Mouse (Mus musculus) thymus, postnatal 36 days (tissue): ENCODE results near the gene Gstt1.
A peak's percentile ranks its signal among the peaks of the same experiment; 100 is the strongest.
"Not testable (repeated sequence)": the region's sequence is repeated elsewhere in the genome, so short reads cannot be mapped to it uniquely, and the experiment has no call there.

ENCODE experiments used
- DNase-seq, 2 experiments: peaks; one replicate each; pipeline ENCODE4 v3.0.0; 2022; ENCODE audit warnings: mixed read lengths in 2 of 2

Gene Gstt1

DNA sequence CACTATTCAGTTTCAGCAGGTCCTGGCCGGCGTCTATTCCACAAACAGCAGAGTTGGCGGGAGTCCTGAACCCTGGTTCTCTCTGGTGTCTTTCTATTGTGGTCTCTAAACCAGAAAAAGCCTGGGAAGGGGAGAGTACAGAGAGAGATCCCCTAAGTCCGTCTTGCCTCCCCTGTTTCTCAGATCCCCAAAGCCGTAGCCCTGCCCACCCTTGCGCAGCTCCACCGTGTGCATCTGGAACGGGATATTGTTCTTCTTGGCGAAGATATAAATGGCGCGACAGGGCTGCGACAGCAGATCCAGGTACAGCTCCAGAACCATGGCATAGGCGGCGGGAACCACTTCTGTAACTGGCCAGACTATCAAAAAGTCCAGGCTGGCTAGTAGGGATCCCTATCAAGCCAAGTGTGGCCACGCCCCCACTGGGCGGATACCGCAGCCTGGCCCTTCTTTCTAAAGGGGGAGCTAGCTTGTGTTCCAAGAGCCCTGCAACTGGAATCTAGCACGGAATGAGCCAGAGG lies at the start of gene Gstt1:
Gene Gstt1, minus strand, starts transcription at position 409 of the 521 bp plus-strand sequence.
- no peak for DNase-seq

DNA sequence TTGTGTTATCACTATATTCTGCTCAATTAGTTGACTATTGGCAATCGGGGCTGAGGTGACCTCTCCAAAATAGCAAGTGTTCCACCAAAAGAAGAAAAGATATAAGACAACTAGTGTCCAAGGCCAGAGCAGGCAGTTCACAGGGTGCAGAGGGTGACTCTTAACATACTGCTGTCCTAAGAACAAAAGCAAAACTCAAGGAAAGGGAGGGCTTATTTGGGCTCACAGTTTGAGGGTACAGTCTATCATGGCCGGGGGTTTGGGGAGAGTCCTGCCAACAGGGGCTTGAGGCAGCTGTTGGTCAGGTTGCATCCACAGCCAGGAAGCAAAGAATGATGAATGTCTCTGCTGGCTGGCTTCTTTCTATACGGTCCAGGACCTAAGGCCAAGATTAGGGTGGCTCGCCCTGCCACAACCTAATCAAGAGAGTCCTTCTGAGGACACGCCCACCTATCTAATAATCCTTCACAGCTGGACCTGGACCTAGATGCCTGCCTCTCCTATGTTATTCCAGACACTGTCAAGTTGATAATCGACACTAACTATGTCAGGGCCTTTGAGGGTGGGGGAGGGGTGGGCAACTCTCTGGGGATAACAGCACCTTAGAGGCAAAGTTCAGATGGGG lies 47.0 kb upstream of the Gstt1 start:
- no peak for DNase-seq

DNA sequence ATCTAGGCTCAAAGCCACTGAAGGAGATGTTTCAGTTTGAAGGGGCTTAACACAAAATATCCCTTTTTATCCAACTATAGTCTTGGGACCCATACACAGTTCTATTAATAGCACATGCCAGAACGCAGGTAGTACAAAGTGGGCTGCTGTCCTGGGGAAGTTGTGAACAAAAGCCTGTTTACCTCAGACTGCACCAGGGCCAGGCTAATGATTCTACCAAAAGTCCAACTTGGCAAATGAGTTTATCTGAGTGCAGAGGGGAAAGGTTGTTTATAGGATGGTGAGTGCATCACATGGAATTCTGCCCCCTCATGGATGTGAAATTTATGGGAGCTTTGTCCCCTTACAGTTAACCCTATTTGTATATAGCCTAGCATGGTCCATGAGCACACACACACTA lies 46.4 kb upstream of the Gstt1 start:
- no peak for DNase-seq

DNA sequence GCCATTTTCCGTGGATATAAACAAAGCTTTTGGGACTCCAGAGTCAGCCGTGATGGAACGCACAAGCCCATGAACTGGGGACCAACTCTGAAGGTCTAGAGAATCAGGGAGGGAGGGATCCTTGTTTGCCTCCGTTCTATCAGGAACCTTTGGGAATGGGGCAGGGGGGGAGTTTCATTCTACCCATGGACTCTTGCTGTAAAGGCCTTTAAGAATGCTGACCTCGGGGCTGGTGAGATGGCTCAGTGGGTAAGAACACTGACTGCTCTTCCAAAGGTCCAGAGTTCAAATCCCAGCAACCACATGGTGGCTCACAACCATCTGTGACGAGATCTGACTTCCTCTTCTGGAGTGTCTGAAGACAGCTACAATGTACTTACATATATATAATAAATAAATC lies 45.5 kb upstream of the Gstt1 start:
- not testable (repeated sequence) for DNase-seq

DNA sequence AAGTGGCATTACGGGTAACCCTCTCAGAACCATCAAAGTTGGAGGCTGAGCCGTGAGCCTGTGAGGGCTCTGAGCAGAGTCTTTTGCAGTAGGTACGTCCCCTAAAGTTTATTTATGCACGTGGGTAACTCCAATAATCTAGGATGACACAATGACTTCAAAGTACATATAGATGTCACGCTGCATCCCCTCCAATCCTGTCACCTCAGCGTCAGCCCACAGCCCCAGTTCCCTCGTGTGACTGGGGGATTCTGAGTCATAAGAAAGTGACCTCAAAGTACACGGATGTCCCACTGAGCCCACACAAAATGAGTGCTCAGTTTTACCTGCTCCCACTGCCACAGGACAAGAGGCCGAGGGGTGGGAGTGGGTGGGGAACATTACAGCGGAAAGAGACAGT lies 40.7 kb upstream of the Gstt1 start:
- DNase-seq, result no peak

DNA sequence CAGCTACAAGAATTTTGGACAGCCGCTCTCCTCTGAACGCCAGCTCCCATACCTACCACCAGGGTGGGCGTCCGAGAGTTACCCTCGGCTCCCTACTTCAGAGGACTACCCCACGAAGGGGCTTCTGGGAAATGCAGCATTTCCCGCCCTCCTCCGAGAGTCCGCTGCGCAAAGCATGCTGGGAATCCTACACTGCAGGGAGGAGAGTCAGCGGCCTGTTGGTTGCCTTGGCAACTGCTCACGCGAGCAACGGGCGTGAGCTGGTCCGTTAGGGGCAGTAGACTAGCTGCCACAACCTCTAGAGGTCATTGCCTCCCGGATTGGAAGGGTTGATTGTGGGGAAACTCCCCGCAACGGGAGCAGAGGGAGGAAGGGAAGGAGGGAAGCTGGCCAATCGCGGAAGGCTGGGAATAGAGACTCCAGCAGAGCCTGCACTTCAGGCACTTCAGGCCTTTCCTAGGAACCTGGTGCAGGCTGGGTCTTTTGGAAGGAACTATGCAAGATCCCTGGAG lies 38.9 kb upstream of the Gstt1 start, which contains the start of gene Gstt2:
Gene Gstt2, minus strand, starts transcription at position 177 of the 512 bp plus-strand sequence.
- peak; percentile 87 to 90 for DNase-seq

DNA sequence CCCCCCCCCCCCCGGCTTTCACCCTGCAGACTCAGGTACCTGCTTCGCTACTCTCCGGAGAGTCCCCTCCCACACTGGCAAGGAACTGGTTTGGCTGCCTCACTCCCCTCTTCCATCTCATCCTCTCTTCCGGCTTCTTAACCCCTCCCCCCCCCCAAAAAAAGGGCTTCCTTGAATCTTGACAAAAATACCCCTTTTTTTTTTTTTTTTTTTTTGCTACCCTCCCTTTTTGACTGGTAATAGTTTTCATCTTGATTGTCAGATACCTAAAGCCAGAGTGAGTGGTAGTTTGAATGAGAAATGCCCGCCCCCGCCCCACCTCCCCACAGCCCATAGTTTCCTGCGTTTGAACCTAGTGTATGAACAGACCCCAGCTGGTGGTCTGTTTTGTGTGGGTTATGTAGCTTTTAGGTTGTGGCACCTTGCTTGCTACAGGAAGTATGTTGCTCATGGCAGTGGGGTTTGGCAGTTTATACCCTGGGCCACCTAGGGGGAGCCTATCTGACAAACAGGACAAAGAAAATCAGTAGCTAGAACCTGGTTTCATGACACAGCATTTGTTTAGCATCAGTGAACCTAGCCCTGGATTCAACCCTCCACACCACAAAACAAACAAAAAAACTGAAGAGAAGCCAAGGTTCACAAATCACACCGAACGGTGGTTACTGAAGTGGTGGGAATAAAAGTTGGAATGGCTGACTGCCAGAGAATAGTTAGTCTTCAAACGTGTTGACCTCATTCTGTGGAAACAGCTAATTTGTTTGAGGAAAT lies 37.6 kb upstream of the Gstt1 start:
- DNase-seq, result peak; percentile 68 to 84

DNA sequence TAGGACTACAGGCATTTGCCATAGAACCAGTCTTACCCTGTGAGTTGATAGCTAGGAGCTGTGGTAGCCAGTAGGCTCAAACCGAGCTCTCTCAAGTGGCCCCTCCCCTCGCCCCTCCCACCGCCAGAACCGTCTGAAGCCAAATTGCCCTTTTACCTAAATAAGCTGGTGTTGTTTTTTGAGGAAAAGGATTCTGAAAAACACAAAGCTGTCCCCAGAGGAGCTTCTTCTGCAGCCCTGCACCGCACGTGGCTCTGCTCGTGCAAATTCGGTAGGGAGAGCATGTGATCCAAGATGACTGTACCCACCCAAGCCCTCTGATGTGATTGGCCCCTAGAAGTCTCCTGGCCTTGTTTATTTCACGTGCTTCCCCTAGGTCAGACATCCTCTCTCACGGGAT lies 36.9 kb upstream of the Gstt1 start:
- peak; percentile 74 to 75 for DNase-seq

DNA sequence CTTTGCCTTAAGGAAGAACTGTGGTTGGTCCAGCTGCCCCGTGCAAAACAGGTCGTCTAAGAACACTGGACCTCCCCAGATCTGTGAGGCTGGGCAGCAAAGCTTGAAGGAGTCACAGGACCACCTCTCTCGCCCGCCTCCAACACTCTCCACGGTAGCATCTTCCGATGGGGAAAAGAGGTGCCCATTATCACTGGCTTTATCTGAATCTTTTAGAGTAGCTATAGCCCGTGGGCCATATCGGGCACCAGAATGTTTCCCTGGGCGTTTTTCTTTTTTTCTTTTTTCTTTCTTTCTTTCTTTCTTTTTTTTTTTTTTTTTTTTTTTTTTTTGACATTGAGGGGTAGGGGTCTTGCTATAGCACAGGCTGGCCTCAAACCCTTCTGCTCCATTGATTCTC lies 36.3 kb upstream of the Gstt1 start:
- no peak for DNase-seq

DNA sequence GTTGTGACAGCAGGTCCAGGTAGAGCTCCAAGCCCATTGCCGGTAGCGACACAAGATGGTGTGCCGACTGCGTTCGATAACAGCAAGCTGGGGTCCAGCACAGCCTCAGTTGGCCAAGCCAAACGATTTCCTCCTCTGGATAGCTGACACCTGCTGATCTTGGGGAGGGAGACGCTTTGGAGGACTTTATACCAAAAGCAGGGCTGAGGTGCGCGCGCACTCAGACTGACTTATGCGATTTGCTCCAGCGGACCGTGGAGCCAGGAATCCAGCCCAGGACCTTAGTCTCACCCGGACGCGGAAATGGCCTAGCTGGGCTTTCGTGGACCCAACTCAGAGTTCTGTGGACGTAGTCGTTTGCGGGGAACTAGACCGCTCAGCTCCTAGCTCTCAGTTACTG lies 35.9 kb upstream of the Gstt1 start:
- DNase-seq, result peak; percentile 75

DNA sequence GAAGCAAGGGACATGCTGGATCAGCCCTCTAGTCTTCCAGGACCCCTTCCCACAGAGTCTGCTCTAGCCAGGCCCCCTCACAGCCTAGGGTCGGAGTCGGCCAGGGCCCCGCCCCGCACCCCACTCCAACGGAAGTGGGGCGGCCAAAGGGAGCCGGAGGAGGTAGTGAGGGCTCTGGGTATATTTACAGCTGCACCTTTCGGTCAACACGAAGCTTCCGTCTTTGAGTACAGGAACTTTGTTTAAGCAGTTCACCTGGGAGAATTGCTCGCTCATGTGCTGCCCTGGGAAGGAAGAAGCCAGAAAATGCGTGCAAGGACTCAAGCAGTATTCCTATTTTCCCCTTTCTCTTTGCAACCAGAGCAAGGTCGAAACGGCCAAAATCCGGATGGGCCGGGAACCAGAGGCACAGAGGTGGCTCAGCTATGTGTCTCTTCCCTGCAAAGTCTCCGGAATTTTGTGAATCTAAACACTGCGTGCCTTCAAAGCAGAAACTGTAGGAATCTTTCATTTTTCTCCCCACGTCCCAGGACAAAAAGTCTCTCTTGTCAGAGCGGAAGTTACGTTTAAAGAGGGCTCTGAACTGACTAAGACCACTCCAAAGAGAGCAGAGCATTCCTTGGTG lies 35.2 kb upstream of the Gstt1 start:
- peak; percentile 36 to 53 for DNase-seq

DNA sequence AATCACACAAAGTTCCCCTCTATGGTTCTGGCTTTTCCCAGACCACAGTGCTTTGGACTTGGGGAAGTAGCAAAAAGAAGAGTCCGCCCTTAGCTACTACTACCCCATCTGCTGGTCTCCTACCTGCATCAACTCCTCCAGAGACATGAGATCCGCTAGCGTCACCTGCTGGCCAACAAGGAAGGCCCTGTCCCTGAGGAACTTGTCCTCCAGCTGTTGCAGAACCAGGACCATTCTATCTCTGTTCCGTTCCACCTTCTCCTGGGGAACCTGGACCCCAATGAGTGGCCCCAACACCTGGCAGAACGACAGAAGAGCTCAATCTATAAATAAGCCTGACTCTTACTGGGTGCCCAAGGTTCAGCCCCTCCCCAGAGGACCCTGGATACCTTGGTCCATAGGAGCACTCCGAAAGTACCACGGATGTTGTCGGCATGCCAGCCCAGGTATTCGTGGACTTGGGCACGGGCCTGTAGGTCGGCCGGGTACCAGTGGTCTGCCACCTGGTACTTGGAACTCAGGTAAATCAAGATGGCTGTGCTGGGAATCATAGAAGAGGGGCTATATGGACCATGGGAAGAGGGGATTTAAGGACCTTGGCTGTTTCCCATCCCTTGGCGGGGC lies 34.0 kb upstream of the Gstt1 start:
- DNase-seq, result peak; percentile 75 to 76

DNA sequence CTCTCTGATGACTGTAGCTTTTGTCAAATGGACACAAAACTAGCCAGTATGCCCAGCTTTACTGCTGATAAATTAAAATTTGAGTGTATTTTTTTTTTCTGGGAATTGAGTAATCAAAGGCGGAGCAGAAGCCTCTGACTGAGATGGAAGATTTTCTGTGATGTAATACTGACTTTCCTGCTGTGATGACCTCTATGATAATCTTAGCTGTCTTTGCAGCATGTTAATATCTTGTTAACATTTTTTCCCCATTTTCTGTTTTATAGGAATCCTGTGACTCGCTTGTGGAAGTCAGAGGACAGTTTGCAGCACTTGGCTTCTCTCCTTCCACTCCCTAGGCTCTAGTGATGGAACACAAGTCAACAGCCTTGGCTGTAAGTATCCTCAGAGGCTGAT lies 31.9 kb upstream of the Gstt1 start:
- no peak for DNase-seq

DNA sequence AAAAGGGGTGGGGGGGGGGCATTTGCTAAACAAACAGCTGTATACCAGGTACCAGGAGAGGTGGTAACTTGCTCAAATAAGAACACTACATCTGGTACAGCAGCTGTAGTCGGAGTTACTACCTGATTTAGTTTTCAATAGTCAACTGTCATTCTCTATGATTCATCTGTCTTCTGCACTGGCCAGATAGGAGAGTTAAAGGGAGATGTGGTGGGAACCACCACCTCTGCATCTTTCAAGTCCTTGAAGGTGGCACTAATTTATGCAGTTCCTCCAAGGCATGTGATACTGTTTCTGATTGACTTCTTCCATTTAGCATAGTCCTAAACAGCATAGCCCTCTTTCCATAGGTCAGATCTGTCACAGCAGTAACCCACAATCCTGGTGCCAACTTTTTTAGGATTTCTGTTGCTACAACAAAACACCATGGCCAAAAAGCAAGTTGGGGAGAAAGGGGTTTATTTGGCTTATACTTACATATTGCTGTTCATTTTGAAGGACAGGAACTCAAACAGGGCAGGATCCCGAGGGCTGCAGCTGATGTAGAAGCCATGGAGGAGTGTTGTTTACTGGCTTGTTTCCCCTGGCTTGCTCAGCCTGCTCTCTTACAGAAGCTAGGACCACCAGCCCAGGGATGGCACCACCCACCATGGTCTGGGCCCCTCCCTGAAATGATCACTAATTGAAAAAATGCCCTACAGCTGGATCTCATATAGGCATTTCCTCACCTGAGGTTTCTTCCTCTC lies 31.3 kb upstream of the Gstt1 start:
- no peak for DNase-seq

DNA sequence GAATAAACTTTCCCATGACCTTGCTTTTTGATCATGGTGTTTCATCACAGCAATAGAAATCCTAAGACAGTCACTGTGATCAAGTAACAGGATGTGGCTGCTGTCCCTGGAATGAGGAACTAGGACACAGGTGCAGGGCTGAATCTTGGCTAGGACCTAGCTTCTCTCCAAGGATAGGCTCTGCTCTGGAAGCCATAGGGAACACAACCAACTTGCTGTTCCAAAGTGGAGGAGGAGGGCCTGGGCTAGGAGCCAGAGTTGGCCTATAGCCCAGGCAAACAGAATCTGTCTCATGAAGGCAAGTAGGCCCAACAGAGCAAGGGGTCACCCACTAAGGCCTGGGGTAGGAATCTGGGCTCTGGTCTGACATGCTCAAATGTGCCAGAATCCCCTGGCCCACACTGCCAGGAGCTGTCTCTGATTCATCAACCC lies 30.1 kb upstream of the Gstt1 start:
- DNase-seq, result no peak

DNA sequence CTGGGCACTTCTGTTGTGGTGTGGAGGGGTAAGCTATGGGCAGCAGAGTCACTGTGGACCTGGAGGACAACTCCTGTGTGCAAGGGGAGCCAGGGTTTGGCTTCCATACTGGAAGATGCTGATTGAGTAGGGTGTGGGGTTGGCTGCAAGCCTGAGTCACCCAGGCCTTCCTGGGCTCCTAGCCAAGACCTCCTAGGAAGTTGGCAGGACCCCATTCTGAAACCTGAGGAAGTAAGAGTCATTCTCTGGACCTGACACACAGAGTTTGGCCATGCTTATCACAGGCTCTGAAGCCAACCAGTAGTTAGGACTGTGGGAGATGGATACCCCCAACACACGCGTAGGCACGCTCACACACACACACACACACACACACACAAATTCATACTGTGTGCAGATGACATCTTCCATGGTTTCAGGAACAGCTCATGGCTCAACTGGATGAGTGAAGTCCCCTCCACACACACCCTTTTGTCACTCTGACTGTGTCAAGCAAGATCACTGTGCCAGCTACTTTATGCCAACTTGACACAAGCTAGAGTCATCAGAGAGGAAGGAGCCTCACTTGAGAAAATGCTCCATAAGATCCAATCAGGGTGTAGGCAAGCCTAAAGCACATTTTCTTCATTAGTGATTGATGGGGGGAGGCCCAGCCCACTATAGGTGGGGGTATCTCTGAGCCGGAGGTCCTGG lies 29.4 kb upstream of the Gstt1 start:
- DNase-seq, result no peak

DNA sequence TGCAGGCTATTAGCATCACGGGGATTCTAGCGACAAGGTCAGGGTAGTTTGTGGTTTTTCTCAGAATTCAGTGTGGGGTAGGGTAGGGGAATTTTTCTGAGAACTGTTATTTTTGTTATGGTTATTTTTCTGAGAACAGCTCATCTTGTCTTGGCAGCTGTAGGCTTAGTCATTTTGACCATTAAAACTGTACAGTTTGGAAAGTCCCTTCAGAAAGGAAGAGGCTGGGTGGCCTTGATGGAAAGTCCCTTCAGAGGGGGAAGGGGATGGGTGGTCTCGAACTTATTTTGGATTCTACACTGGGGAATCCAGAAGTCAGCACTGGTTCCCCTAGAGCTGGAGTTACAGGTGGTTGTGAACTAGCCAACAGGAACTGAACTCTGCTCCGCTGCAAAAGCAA lies 26.1 kb upstream of the Gstt1 start:
- DNase-seq, result no peak

DNA sequence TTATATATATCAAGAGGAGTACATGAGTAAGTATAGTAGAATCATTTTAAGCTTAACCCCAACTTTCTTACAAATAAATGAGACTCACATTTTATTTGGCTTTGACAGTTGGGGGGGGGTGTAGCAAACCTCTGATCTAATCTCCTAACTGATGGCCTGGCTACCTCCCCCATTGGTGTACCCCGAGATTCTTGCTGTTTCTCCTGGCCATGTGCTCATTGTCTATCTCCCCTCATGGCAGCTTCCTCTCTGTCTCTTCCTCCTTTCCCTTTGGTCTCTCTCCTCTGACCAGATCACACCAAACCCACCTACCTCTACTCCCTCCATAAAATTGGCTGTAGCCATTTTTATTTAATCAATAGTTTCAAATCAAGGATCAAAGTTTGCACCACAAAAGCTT lies 25.4 kb upstream of the Gstt1 start:
- DNase-seq, result no peak

DNA sequence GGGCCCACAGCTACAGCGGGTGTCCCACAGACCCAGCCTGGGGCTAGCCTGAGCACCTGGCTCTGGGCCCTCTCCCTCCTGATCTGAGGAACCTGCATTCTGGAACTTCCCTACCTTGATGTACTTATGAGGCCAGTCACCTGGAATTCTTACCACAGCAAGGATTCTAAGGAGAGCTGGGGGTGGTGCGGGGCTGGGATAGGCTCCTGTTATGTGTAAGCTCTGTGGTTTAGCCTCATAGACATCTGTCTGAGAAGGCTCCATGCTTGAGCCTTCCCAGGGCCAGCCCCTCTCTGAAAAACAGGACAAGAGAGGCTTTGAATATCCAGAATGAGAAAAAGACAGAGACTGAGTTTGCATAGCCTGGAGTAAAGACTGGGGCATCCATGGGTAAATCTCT lies 24.1 kb upstream of the Gstt1 start, which contains the start of gene Gstt4:
Gene Gstt4, minus strand, starts transcription at position 101 of the 400 bp plus-strand sequence.
- DNase-seq, result no peak

DNA sequence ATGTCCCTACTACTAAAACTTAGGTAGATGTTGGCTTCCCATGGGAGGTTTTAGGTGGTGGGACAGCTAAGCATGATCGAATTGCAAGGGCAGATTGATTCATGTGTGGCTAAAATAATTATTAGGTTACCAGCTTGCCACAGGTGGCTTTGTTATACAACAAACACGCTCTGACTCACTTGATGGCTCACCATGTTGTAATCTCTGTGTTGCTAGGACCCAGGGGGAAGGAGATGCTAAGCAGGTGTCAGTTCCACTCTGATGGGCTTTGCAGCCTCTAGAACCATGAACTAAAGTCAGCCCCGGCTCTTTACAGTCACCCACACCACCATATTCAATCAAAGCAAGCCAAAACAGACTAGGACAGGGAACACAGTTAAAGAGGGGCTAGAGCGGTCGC lies 21.5 kb upstream of the Gstt1 start:
- no peak for DNase-seq

DNA sequence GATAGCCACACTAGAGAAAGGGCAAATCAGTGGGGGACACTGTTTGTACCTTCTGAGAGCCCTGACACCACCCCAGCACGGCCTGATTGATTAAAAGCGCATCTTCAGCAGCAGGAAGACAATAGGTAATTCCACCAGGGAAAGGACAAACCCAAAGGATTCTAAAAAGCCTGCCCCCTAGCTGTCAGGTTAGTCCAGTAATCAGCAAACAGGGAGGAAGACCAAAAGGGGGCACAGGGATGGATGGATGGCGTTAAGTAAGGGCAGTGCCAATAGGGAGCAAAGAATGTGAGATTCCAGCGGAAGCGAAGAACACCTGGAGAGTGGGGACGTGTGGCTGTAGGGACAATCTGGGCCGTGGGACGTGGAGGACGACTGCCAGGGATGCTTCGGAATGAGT lies 20.3 kb upstream of the Gstt1 start:
- no peak for DNase-seq

DNA sequence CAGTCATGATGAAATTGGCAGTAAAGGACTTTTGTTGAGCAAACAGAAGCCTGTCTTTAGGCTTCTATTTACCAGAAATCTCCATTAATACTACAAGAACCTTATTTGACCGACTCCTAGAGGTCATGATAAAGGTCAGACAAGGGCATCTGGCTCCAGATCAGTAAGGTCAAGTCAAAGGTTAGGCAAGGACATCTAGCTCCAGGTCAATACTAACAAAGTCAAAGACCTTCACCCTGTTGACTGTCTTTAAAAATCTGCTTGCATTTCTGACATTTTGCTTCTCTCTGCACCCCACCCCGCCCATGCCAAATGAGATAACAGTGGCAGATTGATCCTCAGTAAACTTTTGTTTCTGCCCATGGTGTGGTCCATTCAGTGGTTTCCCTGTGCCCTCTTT lies 5.8 kb upstream of the Gstt1 start:
- DNase-seq, result no peak
